Mouse (Mus musculus): ENCODE results near the gene Slc50a1. TPM values are rescaled to one million over a fixed set of nuclear protein-coding genes. Genes with fewer than 3 reads are reported as not detected.

The Slc50a1 gene
- polyA plus RNA-seq (2014; fragmentation: Illumina TruSeq; extraction: RNeasy Lipid Tissue Mini Kit (QIAGEN cat#74804); ENCODE audit: low read depth, low replicate concordance) = 38.2 TPM

GRCm38 (mm10) chr3:89270051-89270755 is at the start of gene Slc50a1:
Gene Slc50a1, minus strand, starts transcription at chr3:89270570.

GRCm38 (mm10) chr3:89280606-89281511 is 10.5 kb upstream of the Slc50a1 start, which contains the start of gene Efna1:
Gene Efna1, minus strand, starts transcription at chr3:89281142.

GRCm38 (mm10) chr3:89259076-89259475 is 11.3 kb downstream of the Slc50a1 start, which contains the start of gene Dpm3:
Gene Dpm3, plus strand, starts transcription at chr3:89259358.

GRCm38 (mm10) chr3:89246261-89247100 is 23.9 kb downstream of the Slc50a1 start, which contains the start of gene Trim46:
Gene Trim46, minus strand, starts transcription at chr3:89246309.

GRCm38 (mm10) chr3:89245688-89246171 is 24.6 kb downstream of the Slc50a1 start, which contains the start of gene Krtcap2:
Gene Krtcap2, plus strand, starts transcription at chr3:89245966.

GRCm38 (mm10) chr3:89228836-89229235 is 41.5 kb downstream of the Slc50a1 start, which contains the start of gene Muc1:
Gene Muc1, plus strand, starts transcription at chr3:89229057.

GRCm38 (mm10) chr3:89226900-89227299 is 43.5 kb downstream of the Slc50a1 start, which contains the start of gene Mtx1:
Gene Mtx1, minus strand, starts transcription at chr3:89227088.

Other genes with a start within 250 kb of the Slc50a1 start
- 8.9 TPM for gene Rusc1, start 177.3 kb downstream of the Slc50a1 start, polyA plus RNA-seq (2014; fragmentation: Illumina TruSeq; extraction: RNeasy Lipid Tissue Mini Kit (QIAGEN cat#74804); ENCODE audit: low read depth, low replicate concordance)
- not detected for gene Gm43738, start 169.5 kb downstream of the Slc50a1 start, polyA plus RNA-seq (2014; fragmentation: Illumina TruSeq; extraction: RNeasy Lipid Tissue Mini Kit (QIAGEN cat#74804); ENCODE audit: low read depth, low replicate concordance)
- gene Fdps, start 168.6 kb downstream of the Slc50a1 start, polyA plus RNA-seq (2014; fragmentation: Illumina TruSeq; extraction: RNeasy Lipid Tissue Mini Kit (QIAGEN cat#74804); ENCODE audit: low read depth, low replicate concordance) = 20.9 TPM
- 22.4 TPM for gene Pklr, start 134.4 kb downstream of the Slc50a1 start, polyA plus RNA-seq (2014; fragmentation: Illumina TruSeq; extraction: RNeasy Lipid Tissue Mini Kit (QIAGEN cat#74804); ENCODE audit: low read depth, low replicate concordance)
- gene Hcn3, start 110.4 kb downstream of the Slc50a1 start, polyA plus RNA-seq (2014; fragmentation: Illumina TruSeq; extraction: RNeasy Lipid Tissue Mini Kit (QIAGEN cat#74804); ENCODE audit: low read depth, low replicate concordance) = not detected
- 19.0 TPM for gene Clk2, start 105.8 kb downstream of the Slc50a1 start, polyA plus RNA-seq (2014; fragmentation: Illumina TruSeq; extraction: RNeasy Lipid Tissue Mini Kit (QIAGEN cat#74804); ENCODE audit: low read depth, low replicate concordance)
- gene Scamp3, start 93.1 kb downstream of the Slc50a1 start, polyA plus RNA-seq (2014; fragmentation: Illumina TruSeq; extraction: RNeasy Lipid Tissue Mini Kit (QIAGEN cat#74804); ENCODE audit: low read depth, low replicate concordance) = 10.6 TPM
- gene Fam189b, start 87.4 kb downstream of the Slc50a1 start, polyA plus RNA-seq (2014; fragmentation: Illumina TruSeq; extraction: RNeasy Lipid Tissue Mini Kit (QIAGEN cat#74804); ENCODE audit: low read depth, low replicate concordance) = 0.76 TPM
- gene Gba, start 67.6 kb downstream of the Slc50a1 start, polyA plus RNA-seq (2014; fragmentation: Illumina TruSeq; extraction: RNeasy Lipid Tissue Mini Kit (QIAGEN cat#74804); ENCODE audit: low read depth, low replicate concordance) = 16.0 TPM
- gene Thbs3, start 55.4 kb downstream of the Slc50a1 start, polyA plus RNA-seq (2014; fragmentation: Illumina TruSeq; extraction: RNeasy Lipid Tissue Mini Kit (QIAGEN cat#74804); ENCODE audit: low read depth, low replicate concordance) = 1.5 TPM
- 29.7 TPM for gene Mtx1, start 43.5 kb downstream of the Slc50a1 start, polyA plus RNA-seq (2014; fragmentation: Illumina TruSeq; extraction: RNeasy Lipid Tissue Mini Kit (QIAGEN cat#74804); ENCODE audit: low read depth, low replicate concordance)
- gene Muc1, start 41.5 kb downstream of the Slc50a1 start, polyA plus RNA-seq (2014; fragmentation: Illumina TruSeq; extraction: RNeasy Lipid Tissue Mini Kit (QIAGEN cat#74804); ENCODE audit: low read depth, low replicate concordance) = 5.0 TPM
- gene Krtcap2, start 24.6 kb downstream of the Slc50a1 start, polyA plus RNA-seq (2014; fragmentation: Illumina TruSeq; extraction: RNeasy Lipid Tissue Mini Kit (QIAGEN cat#74804); ENCODE audit: low read depth, low replicate concordance) = 24.4 TPM
- gene Trim46, start 24.3 kb downstream of the Slc50a1 start, polyA plus RNA-seq (2014; fragmentation: Illumina TruSeq; extraction: RNeasy Lipid Tissue Mini Kit (QIAGEN cat#74804); ENCODE audit: low read depth, low replicate concordance) = 0.19 TPM
- not detected for gene Dpm3, start 11.2 kb downstream of the Slc50a1 start, polyA plus RNA-seq (2014; fragmentation: Illumina TruSeq; extraction: RNeasy Lipid Tissue Mini Kit (QIAGEN cat#74804); ENCODE audit: low read depth, low replicate concordance)
- gene Efna1, start 10.6 kb upstream of the Slc50a1 start, polyA plus RNA-seq (2014; fragmentation: Illumina TruSeq; extraction: RNeasy Lipid Tissue Mini Kit (QIAGEN cat#74804); ENCODE audit: low read depth, low replicate concordance) = 20.5 TPM
- not detected for gene Efna3, start 52.4 kb upstream of the Slc50a1 start, polyA plus RNA-seq (2014; fragmentation: Illumina TruSeq; extraction: RNeasy Lipid Tissue Mini Kit (QIAGEN cat#74804); ENCODE audit: low read depth, low replicate concordance)
- not detected for gene Efna4, start 67.5 kb upstream of the Slc50a1 start, polyA plus RNA-seq (2014; fragmentation: Illumina TruSeq; extraction: RNeasy Lipid Tissue Mini Kit (QIAGEN cat#74804); ENCODE audit: low read depth, low replicate concordance)
- 14.9 TPM for gene Adam15, start 79.4 kb upstream of the Slc50a1 start, polyA plus RNA-seq (2014; fragmentation: Illumina TruSeq; extraction: RNeasy Lipid Tissue Mini Kit (QIAGEN cat#74804); ENCODE audit: low read depth, low replicate concordance)
- not detected for gene Dcst2, start 91.4 kb upstream of the Slc50a1 start, polyA plus RNA-seq (2014; fragmentation: Illumina TruSeq; extraction: RNeasy Lipid Tissue Mini Kit (QIAGEN cat#74804); ENCODE audit: low read depth, low replicate concordance)
- gene Dcst1, start 94.7 kb upstream of the Slc50a1 start, polyA plus RNA-seq (2014; fragmentation: Illumina TruSeq; extraction: RNeasy Lipid Tissue Mini Kit (QIAGEN cat#74804); ENCODE audit: low read depth, low replicate concordance) = 0.35 TPM
- gene Zbtb7b, start 124.2 kb upstream of the Slc50a1 start, polyA plus RNA-seq (2014; fragmentation: Illumina TruSeq; extraction: RNeasy Lipid Tissue Mini Kit (QIAGEN cat#74804); ENCODE audit: low read depth, low replicate concordance) = 11.5 TPM
- 2.4 TPM for gene Lenep, start 132.2 kb upstream of the Slc50a1 start, polyA plus RNA-seq (2014; fragmentation: Illumina TruSeq; extraction: RNeasy Lipid Tissue Mini Kit (QIAGEN cat#74804); ENCODE audit: low read depth, low replicate concordance)
- 1.6 TPM for gene Flad1, start 141.3 kb upstream of the Slc50a1 start, polyA plus RNA-seq (2014; fragmentation: Illumina TruSeq; extraction: RNeasy Lipid Tissue Mini Kit (QIAGEN cat#74804); ENCODE audit: low read depth, low replicate concordance)
- 3.3 TPM for gene Cks1b, start 147.8 kb upstream of the Slc50a1 start, polyA plus RNA-seq (2014; fragmentation: Illumina TruSeq; extraction: RNeasy Lipid Tissue Mini Kit (QIAGEN cat#74804); ENCODE audit: low read depth, low replicate concordance)
- gene Shc1, start 147.9 kb upstream of the Slc50a1 start, polyA plus RNA-seq (2014; fragmentation: Illumina TruSeq; extraction: RNeasy Lipid Tissue Mini Kit (QIAGEN cat#74804); ENCODE audit: low read depth, low replicate concordance) = 33.2 TPM
- gene Pygo2, start 159.6 kb upstream of the Slc50a1 start, polyA plus RNA-seq (2014; fragmentation: Illumina TruSeq; extraction: RNeasy Lipid Tissue Mini Kit (QIAGEN cat#74804); ENCODE audit: low read depth, low replicate concordance) = 7.7 TPM
- 23.5 TPM for gene Pbxip1, start 166.1 kb upstream of the Slc50a1 start, polyA plus RNA-seq (2014; fragmentation: Illumina TruSeq; extraction: RNeasy Lipid Tissue Mini Kit (QIAGEN cat#74804); ENCODE audit: low read depth, low replicate concordance)
- 1.9 TPM for gene Pmvk, start 184.0 kb upstream of the Slc50a1 start, polyA plus RNA-seq (2014; fragmentation: Illumina TruSeq; extraction: RNeasy Lipid Tissue Mini Kit (QIAGEN cat#74804); ENCODE audit: low read depth, low replicate concordance)
- gene Kcnn3, start 249.6 kb upstream of the Slc50a1 start, polyA plus RNA-seq (2014; fragmentation: Illumina TruSeq; extraction: RNeasy Lipid Tissue Mini Kit (QIAGEN cat#74804); ENCODE audit: low read depth, low replicate concordance) = 10.0 TPM